Mouse (Mus musculus) brain, adult 10 weeks (tissue): ENCODE data around the gene Fa2h. TPM values are rescaled to one million over a fixed set of nuclear protein-coding genes. Genes with fewer than 3 reads are reported as not detected.

Experiments
- polyA plus RNA-seq: library from polyadenylated mRNA; stranded (reverse); fragments of 350-450 nt; fragmentation: Illumina TruSeq; extraction: RNeasy Lipid Tissue Mini Kit (QIAGEN cat#74804); gene quantifications from one replicate; pipeline ENCODE4 v1.2.3, GENCODE M21; 2015; ENCODE audit warnings: low read depth, low replicate concordance

Gene Fa2h
- polyA plus RNA-seq, result 44.5 TPM

DNA sequence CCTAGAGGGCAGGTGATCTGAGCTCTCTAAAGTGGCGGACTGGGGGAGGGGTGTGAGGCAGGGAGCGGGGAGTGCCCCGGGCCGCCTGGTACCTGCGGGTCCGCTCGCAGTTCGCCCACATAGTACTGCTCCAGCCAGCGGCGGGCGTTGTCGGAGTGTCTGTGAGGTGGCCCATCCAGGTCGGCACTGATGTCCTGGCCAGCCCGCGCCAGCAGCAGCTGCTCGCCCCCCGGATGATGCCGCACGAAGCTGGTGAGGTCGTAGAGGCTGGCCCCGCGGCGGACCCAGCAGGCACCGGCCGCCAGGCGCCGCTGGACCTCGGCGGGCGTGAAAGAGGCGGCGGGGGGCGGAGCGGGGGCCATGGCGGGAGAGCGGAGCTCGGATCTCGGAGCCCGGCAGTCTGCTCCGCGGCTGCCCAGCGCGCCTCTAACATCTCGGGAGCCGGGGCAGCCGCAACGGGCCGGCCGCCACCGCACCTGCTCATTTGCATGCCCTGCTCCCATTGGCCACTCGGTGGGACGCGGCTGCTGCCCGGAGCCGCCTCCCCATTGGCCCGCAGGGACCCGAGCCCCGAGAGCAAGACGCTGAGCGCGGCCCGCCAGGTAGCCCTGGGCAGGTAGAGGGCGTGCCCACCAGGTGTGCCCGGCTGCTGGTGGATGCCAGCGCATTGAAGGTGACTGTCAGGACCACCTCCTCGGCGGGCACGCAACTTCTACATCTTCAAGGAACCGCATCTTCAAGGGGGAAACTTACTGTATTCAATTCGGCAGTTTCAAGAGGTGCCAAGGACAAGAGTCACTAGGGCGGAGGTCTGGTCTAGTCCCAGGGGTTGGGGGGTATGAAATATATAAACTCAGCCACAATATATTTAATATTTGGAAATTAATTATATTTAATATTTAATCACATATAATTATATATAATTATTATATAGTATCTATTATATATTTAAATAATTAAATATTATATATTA is at the start of gene Fa2h:
TSS of gene Fa2h (minus strand) at position 434 of the 973 bp plus-strand sequence.

DNA sequence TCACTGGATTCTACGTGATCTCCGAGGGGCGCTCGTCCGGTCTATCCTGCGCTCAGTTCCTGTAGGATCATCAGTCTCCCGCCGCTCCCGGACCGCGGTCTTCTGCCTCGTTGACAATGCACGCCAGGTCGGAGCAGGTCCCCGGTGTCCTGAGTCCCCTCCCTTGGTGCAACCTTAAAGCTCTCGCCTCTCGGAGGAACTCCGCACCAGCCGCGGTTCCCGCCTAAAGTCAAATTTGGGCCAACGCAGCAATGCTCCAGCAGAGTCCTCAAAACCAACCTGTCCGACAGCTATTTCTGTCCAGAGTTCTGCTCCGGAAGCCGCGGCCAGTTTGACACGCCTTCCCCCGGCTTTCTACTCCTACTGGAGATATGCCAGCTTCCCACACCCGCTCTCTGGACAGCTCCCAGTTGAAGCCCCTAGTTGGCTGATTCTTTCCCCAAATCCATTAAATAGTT is 55.7 kb downstream of the Fa2h start, which contains the start of gene Mlkl:
TSS of gene Mlkl (minus strand) at position 288 of the 458 bp plus-strand sequence.

GRCm38 (mm10) chr8:111299821-111300568 is 93.6 kb downstream of the Fa2h start, which contains the start of gene Rfwd3:
Gene Rfwd3, minus strand, starts transcription at chr8:111300222.

Other genes starting within 250 kb of the Fa2h start
- gene Glg1, start 134.6 kb downstream of the Fa2h start, polyA plus RNA-seq, result 77.5 TPM
- 17.0 TPM for gene Rfwd3, start 93.6 kb downstream of the Fa2h start, polyA plus RNA-seq
- gene Mlkl, start 55.6 kb downstream of the Fa2h start, polyA plus RNA-seq, result 0.31 TPM
- 16.3 TPM for gene Wdr59, start 128.3 kb upstream of the Fa2h start, polyA plus RNA-seq
- 111 TPM for gene Znrf1, start 142.3 kb upstream of the Fa2h start, polyA plus RNA-seq
- gene Ldhd, start 236.6 kb upstream of the Fa2h start, polyA plus RNA-seq, result 16.4 TPM
- 22.3 TPM for gene Zfp1, start 249.6 kb upstream of the Fa2h start, polyA plus RNA-seq